Mouse (Mus musculus) liver (tissue): ENCODE measurements at regions not wholly inside any gene's neighbourhood (a gene's known extent, or its start where the extent isn't known, plus 50 kb on each side); places are given as distances from the start of the nearest gene placed in this dataset.

ENCODE experiments used
- DNase-seq: peaks from one replicate; pipeline ENCODE4 v3.0.0-alpha.2; 2020; ENCODE audit warnings: mixed read lengths

GRCm38 (mm10) chr13:102522080-102522479, 171.3 kb upstream of the Cd180 start:
- DNase-seq = no peak

DNA sequence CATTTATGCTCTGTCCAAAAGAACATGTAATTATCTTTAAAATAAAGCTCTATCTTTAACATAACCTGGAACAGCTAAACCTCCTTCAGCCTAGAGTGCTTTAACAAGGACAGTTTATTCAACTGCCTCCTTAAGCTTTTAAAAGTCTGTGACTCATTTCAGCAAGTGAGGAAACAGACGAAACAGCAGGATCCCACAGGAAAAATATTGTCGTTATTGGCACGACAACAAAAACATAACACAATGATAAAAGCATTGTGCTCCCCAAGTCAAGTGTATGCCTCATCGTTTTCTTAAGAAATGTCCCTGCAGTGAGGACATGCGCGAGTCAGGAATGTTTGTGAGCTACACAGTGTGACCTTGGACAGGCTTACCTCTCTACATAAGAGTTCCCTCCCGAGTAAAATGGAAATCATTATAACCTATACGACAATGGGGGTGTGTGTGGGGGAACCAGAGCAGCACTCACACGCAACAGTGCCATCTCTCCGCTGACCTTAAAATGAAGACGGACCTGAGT, 166.7 kb upstream of the Cd180 start:
- DNase-seq = no peak

DNA sequence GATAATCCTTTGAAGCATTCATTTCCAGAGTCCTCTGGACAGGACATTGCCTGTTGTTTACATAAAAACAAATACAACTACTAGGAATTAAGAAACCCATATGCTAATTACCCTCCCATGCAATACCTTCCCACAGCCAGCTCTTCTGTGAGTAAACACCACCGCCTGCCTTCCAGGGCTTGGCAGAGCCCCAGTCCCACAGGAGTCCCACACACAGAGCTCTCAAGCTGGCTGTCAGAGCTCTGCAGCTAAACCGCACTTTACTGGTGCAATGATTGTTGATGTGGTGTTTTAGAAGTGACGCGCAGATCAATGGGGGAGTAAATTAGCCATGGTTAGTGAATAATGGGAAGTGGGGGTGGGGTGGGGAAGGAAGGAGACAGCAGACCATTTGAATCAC, 159.6 kb upstream of the Cd180 start:
- no peak for DNase-seq

DNA sequence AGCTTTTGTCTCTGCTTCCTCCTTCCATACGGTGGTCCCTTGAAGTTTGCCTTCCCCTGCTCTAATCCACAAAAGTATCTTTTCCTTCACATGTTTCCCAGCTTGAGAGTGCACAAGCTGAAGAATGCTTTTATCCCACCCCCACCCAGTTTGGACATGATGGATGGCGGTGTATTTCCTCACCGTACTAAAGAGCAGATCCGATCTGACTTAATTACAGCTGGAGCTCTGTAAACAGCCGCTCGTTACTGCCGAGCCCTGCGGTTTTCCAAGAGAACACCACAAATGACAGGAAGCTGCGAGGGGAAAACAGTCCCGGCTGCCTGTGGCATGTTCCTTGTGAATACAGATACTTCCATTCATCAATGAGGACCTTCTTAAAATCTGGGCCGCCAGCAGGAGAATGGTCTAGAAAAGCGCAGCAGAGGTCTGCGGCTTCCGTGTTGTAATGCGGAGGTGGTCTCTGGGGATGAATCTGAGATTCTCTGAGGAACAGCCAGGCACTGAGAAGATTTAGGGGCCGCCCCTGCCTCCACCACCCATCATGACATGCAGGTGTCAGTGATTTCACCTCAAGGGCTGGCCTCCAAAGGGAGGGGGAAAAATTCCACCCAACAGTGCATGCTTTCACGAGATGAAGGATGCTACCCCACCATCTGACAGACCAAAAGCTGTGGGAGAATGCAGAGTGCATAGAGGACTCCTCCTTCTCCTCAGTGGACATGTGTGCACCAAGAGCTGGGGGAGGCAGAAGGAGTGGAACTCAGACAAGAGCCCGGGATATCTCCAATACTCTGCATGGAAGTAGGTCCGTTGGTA, 155.7 kb upstream of the Cd180 start:
- no peak for DNase-seq

- no peak for DNase-seq
These were observed 152.9 kb upstream of the Cd180 start for GRCm38 (mm10) chr13:102540436-102540835.

- DNase-seq = no peak
These were observed 148.8 kb upstream of the Cd180 start for GRCm38 (mm10) chr13:102544359-102545165.

DNA sequence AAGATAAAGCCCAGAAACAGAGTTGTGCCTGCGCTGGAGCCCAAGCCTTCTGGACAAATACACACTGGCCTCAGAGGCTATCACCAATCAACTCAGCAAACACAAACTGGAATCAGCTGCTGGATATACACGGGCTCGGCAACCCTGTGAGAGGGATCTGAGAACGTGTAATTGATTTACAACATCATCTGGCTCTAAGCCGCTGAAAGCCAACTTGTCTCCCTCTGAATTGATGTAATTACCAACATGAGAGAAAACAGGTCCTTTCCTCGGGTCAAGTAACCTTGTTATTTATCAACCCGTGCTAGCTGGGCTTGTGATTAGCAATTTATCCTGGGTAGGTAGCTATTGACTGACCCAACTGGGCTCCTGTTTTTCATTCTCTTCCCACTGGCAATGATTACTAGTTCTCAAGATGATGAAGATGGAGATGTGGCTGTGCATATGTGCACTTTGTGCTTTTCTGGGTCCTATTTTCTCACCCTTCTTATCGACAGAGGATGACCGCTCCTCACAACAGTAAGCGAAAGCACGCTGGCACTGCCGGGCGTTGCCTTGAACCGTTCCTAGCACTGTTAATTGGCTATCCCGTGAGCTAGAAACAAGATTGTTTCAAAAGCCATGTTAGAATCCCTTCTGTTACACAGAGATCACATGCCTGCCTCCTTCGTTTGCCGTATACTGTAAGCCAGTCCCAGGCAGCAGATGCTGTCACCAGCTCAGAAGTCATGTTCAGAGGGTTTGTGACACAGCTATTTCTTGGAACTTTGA, 147.3 kb upstream of the Cd180 start:
- no peak for DNase-seq

- DNase-seq = no peak
These were observed 145.1 kb upstream of the Cd180 start for GRCm38 (mm10) chr13:102548252-102548651.

- DNase-seq = no peak
These were observed 126.3 kb upstream of the Cd180 start for GRCm38 (mm10) chr13:102566846-102567572.

GRCm38 (mm10) chr13:102569580-102569979, 123.8 kb upstream of the Cd180 start:
- no peak for DNase-seq

DNA sequence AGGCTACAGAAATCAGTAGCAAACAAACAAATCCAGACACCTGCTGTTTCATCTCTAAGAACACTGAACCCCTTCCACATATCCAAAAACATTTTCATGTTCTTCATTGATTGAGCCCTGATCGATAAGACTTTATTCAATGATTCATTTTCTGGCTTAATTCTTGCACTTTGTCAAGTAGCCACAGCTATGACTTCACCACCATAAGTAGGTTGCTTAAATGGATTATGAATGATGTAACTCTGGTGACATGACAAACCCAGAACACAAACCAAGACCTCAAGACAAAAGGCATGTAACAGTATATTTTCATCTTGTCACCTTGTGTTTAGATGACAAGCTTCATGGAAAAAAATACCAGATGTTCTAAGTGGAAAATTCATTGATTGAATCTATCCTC, 123.1 kb upstream of the Cd180 start:
- DNase-seq = no peak

DNA sequence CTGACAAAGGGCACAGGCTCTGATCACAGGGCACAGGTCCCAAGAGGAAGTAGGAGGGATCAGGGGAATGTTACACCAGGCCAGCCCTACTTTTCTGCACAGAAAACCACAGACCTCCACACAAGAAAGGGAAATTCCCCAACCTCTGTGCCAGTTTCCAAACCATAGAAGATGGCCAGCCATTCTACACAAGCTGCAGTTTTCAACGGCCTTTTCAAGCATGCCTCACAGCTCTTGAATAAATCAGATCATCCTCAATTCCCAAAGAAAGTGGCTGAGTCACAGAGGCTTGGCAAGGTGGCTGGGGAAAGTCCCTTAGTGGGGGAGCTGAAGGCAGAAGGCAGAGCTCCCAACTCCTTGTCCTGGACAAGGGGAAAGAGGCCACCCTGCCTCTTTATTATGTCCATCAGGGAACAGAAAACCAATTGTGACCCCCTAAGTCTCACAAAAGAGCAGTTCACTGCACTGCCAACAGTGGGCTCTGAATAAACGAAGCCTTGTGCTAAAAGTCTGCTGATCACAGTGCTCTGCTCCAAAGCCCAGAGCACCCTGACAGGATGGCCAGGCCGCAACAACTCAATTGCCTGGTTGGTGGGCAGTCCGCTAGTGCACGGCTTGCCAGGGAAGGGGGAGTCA, 120.0 kb upstream of the Cd180 start:
- DNase-seq = no peak

DNA sequence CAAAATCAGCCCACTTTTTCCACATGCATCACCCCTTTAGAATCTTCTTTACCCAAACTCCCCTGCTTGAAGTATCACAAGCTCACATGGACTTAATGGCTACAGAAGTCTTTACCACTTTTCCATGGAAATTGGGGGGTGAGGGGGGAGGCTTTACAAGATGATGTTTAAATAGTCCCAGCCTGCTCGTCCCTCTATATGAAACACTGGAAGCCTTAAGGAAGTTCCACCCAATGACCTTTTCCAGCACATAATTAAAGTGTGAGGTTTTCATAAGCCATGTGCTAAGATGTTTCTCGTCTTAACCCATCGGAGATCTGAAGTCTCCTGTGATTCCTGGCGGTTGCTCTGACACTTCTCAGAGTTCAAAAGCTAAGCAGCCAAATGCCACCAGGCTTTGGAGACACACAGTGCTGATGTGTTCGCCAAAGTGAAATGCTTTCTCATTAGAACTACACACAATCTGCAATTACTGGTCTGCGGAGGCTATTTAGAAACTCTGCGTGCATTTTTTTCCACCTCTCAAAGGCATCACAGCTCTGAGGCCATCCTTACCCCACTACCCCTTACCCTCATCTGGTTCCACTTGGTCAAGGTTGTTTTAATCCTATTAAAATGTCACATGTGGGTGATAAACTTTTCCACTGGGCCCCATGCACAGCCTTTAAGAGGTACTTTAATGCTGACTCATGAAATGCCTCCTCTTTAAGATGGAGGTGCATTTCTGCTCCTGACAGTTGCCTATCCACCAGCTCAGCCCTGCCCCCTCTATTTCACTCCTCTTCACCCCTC, 116.3 kb upstream of the Cd180 start:
- DNase-seq = no peak

DNA sequence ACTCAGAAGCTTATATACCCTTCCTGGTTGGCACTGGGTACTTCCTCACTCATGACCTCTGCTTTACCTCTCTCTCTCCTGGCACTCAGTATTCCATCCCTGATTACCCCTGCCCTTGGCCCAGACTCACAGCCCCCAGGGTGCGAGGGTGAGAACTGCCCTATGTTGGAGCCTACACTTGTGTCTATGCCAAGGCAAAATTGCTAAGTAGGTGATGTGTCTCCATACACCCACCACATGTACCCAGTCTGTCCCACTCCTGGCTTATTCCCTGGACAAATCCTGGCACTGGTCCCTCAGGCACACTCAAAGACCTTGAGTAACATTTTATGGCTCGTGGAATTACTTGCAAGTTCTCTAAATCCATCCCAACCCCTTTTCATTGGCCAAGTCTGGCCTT, 114.5 kb upstream of the Cd180 start:
- no peak for DNase-seq

- no peak for DNase-seq
These were observed 113.7 kb upstream of the Cd180 start for GRCm38 (mm10) chr13:102579638-102580037.

DNA sequence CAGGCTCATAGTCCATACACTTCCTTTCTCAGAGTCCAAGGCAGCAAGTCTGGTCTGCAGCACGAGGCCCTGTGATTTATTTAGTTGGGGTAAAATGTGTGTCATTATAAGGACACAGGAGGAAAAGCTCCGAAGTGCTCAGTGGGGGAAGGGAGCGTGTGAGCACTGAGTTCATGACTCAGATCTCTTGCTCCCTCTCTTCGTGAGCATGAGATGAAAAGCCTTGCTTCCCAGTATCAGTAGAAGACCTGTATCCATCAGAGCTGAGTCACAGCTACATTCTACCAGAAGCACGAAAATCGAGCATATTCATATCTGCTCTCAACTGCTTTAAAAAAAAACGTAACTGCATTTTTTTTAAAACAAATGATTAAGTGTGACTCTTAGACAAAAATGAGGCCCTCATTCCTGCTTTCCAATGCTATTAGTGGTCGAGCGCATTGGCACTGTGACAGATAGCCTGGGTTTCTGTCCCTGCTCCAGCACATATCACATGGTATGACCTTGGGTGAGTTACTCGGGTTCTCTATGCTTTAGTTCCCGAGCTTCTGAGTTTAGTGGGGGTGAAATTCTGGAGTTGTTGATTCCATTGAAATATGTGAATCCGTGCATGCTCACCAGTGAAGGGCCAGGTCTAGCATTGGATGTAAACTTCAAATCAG, 109.2 kb upstream of the Cd180 start:
- no peak for DNase-seq

DNA sequence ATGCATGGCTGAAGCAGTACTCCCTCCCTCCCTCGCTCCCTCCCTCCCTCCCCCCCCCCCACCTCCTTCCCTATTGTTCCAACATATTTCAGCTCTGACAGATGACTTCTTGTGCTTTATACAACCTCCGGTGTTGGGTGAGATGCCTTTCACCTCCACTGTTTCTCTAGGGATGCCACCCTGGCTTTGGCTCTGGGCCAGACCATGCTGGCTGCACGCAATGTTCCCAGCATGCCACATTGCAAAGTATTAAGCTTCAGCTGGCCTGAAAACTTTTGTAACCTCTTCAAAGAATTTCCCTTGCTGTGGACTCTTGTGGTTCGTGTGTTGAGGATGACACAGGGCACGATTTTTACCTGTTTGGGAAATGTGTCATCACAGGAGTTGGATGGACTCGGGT, 107.1 kb upstream of the Cd180 start:
- DNase-seq = no peak

GRCm38 (mm10) chr13:102589680-102590435, 103.5 kb upstream of the Cd180 start:
- DNase-seq = peak; percentile 8

- no peak for DNase-seq
These were observed 101.4 kb upstream of the Cd180 start for GRCm38 (mm10) chr13:102591803-102592537.
